In the genomic region with DNA sequence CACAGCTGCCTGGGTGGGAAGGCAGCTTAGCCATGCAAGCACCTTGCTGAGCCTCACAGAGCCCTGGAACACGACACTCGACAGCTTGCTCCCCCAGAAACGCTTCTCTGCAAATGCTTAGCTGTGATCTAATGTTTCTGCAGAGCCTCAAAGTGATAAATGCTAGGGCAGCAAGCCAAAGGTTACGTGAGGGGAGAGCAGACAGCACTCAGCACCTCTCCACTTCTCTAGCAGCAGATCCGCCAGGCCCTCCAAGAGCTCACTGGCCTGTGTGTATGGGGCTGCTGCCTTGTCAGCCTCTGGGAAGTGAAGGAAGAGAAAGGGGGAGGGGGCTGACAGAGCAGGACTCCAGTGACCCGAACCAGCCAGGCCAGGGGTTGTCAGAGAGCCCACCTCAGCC, we compare ENCODE assay signal across 14 mouse cellular contexts. TPM values are rescaled to one million over a fixed set of nuclear protein-coding genes. Genes with fewer than 3 reads are reported as not detected.
A peak's percentile ranks its signal among the peaks of the same experiment; 100 is the strongest.
DNase-seq lines count a peak whose midpoint lies in the region; ATAC-seq and TF ChIP-seq lines count a peak whose summit lies in the region.
"Had no signal": no experiment of that assay in that cellular context is flagged by ENCODE, and none has a peak within 500 bp of the region (broad histone marks: within the 10 kb centered on the region; RNA-seq: fewer than 3 reads in every experiment).

No protein-coding gene starts in this region.

- no peak overlapping the region for H3K4me3 ChIP-seq in intestine, embryonic 14.5 days (ENCODE audit: low read depth, low read length)
- no peak overlapping the region for H3K4me3 ChIP-seq in intestine, embryonic 15.5 days (replicated peaks)
- no peak overlapping the region for H3K4me3 ChIP-seq in forebrain, embryonic 16.5 days (replicated peaks; ENCODE audit: low read length)
- H3K4me3 ChIP-seq in lung, postnatal 0 days (ENCODE audit: low read depth, low read length): no peak overlapping the region
- H3K4me3 ChIP-seq: left cerebral cortex, adult 2 months; midbrain, embryonic 15.5 days had no signal

- no peaks in the 10 kb centered on the region for H3K4me1 ChIP-seq in intestine, embryonic 14.5 days (replicated peaks; ENCODE audit: control insufficient read depth, insufficient read depth, low read length)
- peaks cover 3% of the 10 kb centered on the region; the same call in 1 of the 2 replicates for H3K4me1 ChIP-seq in intestine, embryonic 15.5 days (replicated peaks)
- peaks cover 20% of the 10 kb centered on the region for H3K4me1 ChIP-seq in forebrain, embryonic 16.5 days (replicated peaks; ENCODE audit: control insufficient read depth, insufficient read depth, low read length)
- no peaks in the 10 kb centered on the region for H3K4me1 ChIP-seq in lung, postnatal 0 days (ENCODE audit: insufficient read depth, low read depth, low read length)

- no peak for ATAC-seq in cerebellum, adult (ENCODE audit: insufficient number of reproducible peaks, low FRiP score, low TSS enrichment)
- ATAC-seq in intestine, embryonic 14.5 days (replicated peaks; ENCODE audit: low FRiP score, low TSS enrichment, low read depth): no peak; the same call in 1 of the 2 replicates
- ATAC-seq in intestine, embryonic 15.5 days: no peak
- ATAC-seq in forebrain, embryonic 16.5 days: peak; percentile 28; the same call in 1 of the 2 replicates
- ATAC-seq in lung, postnatal 0 days: no peak
- ATAC-seq: midbrain, embryonic 15.5 days had no signal

- H3K9ac ChIP-seq in intestine, embryonic 14.5 days (ENCODE audit: low read length): no peak overlapping the region
- no peak overlapping the region for H3K9ac ChIP-seq in intestine, embryonic 15.5 days
- no peak overlapping the region for H3K9ac ChIP-seq in forebrain, embryonic 16.5 days (replicated peaks; ENCODE audit: low read depth, low read length)
- no peak overlapping the region for H3K9ac ChIP-seq in lung, postnatal 0 days (replicated peaks; ENCODE audit: low read depth)
- H3K9ac ChIP-seq: midbrain, embryonic 15.5 days had no signal

- WGBS in intestine, embryonic 14.5 days: 41% methylated on average over 6 of the region's 6 CpGs
- WGBS in intestine, embryonic 15.5 days: 40% methylated on average over 6 of the region's 6 CpGs
- 65% methylated on average over 6 of the region's 6 CpGs for WGBS in forebrain, embryonic 16.5 days
- WGBS in lung, postnatal 0 days: 68% methylated on average over 6 of the region's 6 CpGs

- DNase-seq in cerebellum, postnatal 25 days: peak; percentile 46 to 65
- DNase-seq in intestine, embryonic 14.5 days (ENCODE audit: low spot score): peak; percentile 67
- DNase-seq in heart, postnatal 4 days: peak; percentile 72
- no peak for DNase-seq in liver
- DNase-seq in lung, postnatal 0 days (ENCODE audit: low spot score): no peak
- DNase-seq: kidney, adult 18-20 months; lung, postnatal 14 days had no signal

- H3K36me3 ChIP-seq in intestine, embryonic 14.5 days (ENCODE audit: control insufficient read depth, insufficient read depth, low read length): peaks cover 31% of the 10 kb centered on the region
- H3K36me3 ChIP-seq in intestine, embryonic 15.5 days: peaks cover 10% of the 10 kb centered on the region; the same call in 1 of the 2 replicates
- H3K36me3 ChIP-seq in forebrain, embryonic 16.5 days (ENCODE audit: control insufficient read depth, insufficient read depth): peaks cover 4% of the 10 kb centered on the region; the same call in 1 of the 2 replicates
- H3K36me3 ChIP-seq in lung, postnatal 0 days (ENCODE audit: insufficient read depth, low read length): peaks cover 26% of the 10 kb centered on the region; the same call in 1 of the 2 replicates

- H3K27me3 ChIP-seq in intestine, embryonic 14.5 days (replicated peaks; ENCODE audit: control insufficient read depth, insufficient read depth, low read length): no peaks in the 10 kb centered on the region
- H3K27me3 ChIP-seq in intestine, embryonic 15.5 days (replicated peaks): no peaks in the 10 kb centered on the region
- no peaks in the 10 kb centered on the region for H3K27me3 ChIP-seq in forebrain, embryonic 16.5 days (replicated peaks; ENCODE audit: control insufficient read depth, insufficient read depth, low read length)
- H3K27me3 ChIP-seq in lung, postnatal 0 days (replicated peaks; ENCODE audit: insufficient read depth, low read length): no peaks in the 10 kb centered on the region
- H3K27me3 ChIP-seq: midbrain, embryonic 15.5 days had no signal

- TF ChIP-seq EP300 in lung, postnatal 0 days (IDR thresholded peaks at IDR 0.05): no peak

- H3K9me3 ChIP-seq in intestine, embryonic 14.5 days (ENCODE audit: control insufficient read depth, low read length): no peaks in the 10 kb centered on the region
- no peaks in the 10 kb centered on the region for H3K9me3 ChIP-seq in intestine, embryonic 15.5 days
- H3K9me3 ChIP-seq in forebrain, embryonic 16.5 days (ENCODE audit: control insufficient read depth, low read length): no peaks in the 10 kb centered on the region
- no peaks in the 10 kb centered on the region for H3K9me3 ChIP-seq in lung, postnatal 0 days (ENCODE audit: low read length)
- H3K9me3 ChIP-seq: G1E; midbrain, embryonic 15.5 days had no signal

- no peak overlapping the region for H3K4me2 ChIP-seq in intestine, embryonic 14.5 days (ENCODE audit: low read length)
- no peak overlapping the region for H3K4me2 ChIP-seq in intestine, embryonic 15.5 days (replicated peaks)
- H3K4me2 ChIP-seq in forebrain, embryonic 16.5 days (ENCODE audit: low read length): no peak overlapping the region
- H3K4me2 ChIP-seq in lung, postnatal 0 days (replicated peaks; ENCODE audit: low read depth, low read length): no peak overlapping the region
- H3K4me2 ChIP-seq: midbrain, embryonic 15.5 days had no signal

- no peak for TF ChIP-seq CTCF in lung, postnatal 0 days (IDR thresholded peaks at IDR 0.05)

- H3K27ac ChIP-seq in intestine, embryonic 14.5 days (ENCODE audit: low read depth): no peak overlapping the region
- no peak overlapping the region for H3K27ac ChIP-seq in intestine, embryonic 15.5 days
- no peak overlapping the region for H3K27ac ChIP-seq in forebrain, embryonic 16.5 days (ENCODE audit: low read length)
- no peak overlapping the region for H3K27ac ChIP-seq in lung, postnatal 0 days (ENCODE audit: low read length)
- H3K27ac ChIP-seq: left cerebral cortex, adult 2 months; midbrain, embryonic 15.5 days had no signal

RNA-seq across cellular contexts. Expression of gene Fbxw8, which starts 27.1 kb away (rescaled TPM):
- 25.2 and 25.3 TPM in 2 replicates for polyA plus RNA-seq in intestine, embryonic 14.5 days (2014; fragmentation: Nextera tagmentation; extraction: Ambion mirVana)
- polyA plus RNA-seq in intestine, embryonic 15.5 days (2015; fragmentation: Nextera tagmentation; extraction: Ambion mirVana): 20.7 and 22.6 TPM in 2 replicates
- 21.5 and 24.7 TPM in 2 replicates for polyA plus RNA-seq in forebrain, embryonic 16.5 days (2015; fragmentation: Nextera tagmentation; extraction: Ambion mirVana)
- 10 to 100 TPM; 54.9 to 61.1 TPM for total RNA-seq in heart, postnatal 4 days (2021)
- polyA plus RNA-seq in lung, postnatal 0 days (2015; fragmentation: Nextera tagmentation; extraction: Ambion mirVana): 27.9 and 31.0 TPM in 2 replicates

RNA-seq across cellular contexts. Expression of gene Hrk, which starts 36.2 kb away (rescaled TPM):
- polyA plus RNA-seq in intestine, embryonic 14.5 days (2014; fragmentation: Nextera tagmentation; extraction: Ambion mirVana): 0.22 and 0.28 TPM in 2 replicates
- 0.11 and 0.25 TPM in 2 replicates for polyA plus RNA-seq in intestine, embryonic 15.5 days (2015; fragmentation: Nextera tagmentation; extraction: Ambion mirVana)
- 2.3 and 3.3 TPM in 2 replicates for polyA plus RNA-seq in forebrain, embryonic 16.5 days (2015; fragmentation: Nextera tagmentation; extraction: Ambion mirVana)
- under 1 TPM; 0.09 to 0.31 TPM for total RNA-seq in heart, postnatal 4 days (2021)
- 0.33 and 0.40 TPM in 2 replicates for polyA plus RNA-seq in lung, postnatal 0 days (2015; fragmentation: Nextera tagmentation; extraction: Ambion mirVana)
- total RNA-seq: granulocyte monocyte progenitor cell, adult 5-6 weeks had no signal
- polyA plus RNA-seq: G1E had no signal

Comparison
In these comparisons a context has a peak if more than half of its experiments do, and no peak if none do; other contexts are left out.
1. DNase-seq: peak in cerebellum, postnatal 25 days (2 of 2), intestine, embryonic 14.5 days (single experiment) and heart, postnatal 4 days (single experiment); none in liver (single experiment) and lung, postnatal 0 days (single experiment).